Mouse (Mus musculus) spleen, adult 2 months (tissue): Measurements from ENCODE around the gene Sphk1.

Experiments used
- CTCF ChIP-seq: fragments of 200-500 bp; IDR thresholded peaks from 2 replicates; pipeline ENCODE4 v1.5.1; 2011; ENCODE audit warnings: mild to moderate bottlenecking, inconsistent platforms; ENCODE audit not compliant: insufficient read depth, insufficient read length, insufficient replicate concordance; ENCODE audit errors: extremely low read depth
- POLR2A ChIP-seq: fragments of 200-500 bp; IDR thresholded peaks from 2 replicates; pipeline ENCODE4 v1.6.1; 2011; ENCODE audit warnings: low read depth, low read length, inconsistent platforms

- TF ChIP-seq CTCF: no peak
- no peak for TF ChIP-seq POLR2A
Measured at GRCm38 (mm10) chr11:116538142-116538735, 7.5 kb downstream of the Sphk1 start.
